Mouse (Mus musculus): Measurements from ENCODE around the gene Col25a1.

DNA sequence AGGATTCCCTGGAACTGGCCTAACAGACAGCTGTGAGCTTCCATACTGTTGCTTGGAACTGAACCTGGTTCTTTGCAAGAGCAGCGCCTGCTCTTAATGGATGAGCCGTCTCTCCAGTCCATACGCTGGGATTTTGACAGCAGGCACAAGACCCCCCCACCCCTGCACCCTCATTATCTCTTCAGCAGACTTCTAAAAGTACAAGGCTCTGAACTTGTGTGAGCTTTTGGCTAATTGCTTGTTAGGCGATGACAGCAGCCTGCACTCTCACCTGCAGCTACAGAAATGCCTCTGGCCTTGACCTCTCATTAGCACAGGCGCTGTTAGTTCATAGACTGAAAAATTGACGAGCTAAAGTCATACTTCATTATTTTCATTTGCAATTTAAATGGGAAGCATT is 14.4 kb upstream of the Col25a1 start:
- TF ChIP-seq CTCF (IDR thresholded peaks at IDR 0.05; ENCODE audit: low read depth, low read length) (no peak), POLR2A (IDR thresholded peaks at IDR 0.05; ENCODE audit: borderline replicate concordance, low read depth, low read length) (no peak)
